Mouse (Mus musculus): ENCODE data around the gene Otol1. TPM values are rescaled to one million over a fixed set of nuclear protein-coding genes. Genes with fewer than 3 reads are reported as not detected.

The Otol1 gene
- not detected in 2 replicates for total RNA-seq (2017)

DNA sequence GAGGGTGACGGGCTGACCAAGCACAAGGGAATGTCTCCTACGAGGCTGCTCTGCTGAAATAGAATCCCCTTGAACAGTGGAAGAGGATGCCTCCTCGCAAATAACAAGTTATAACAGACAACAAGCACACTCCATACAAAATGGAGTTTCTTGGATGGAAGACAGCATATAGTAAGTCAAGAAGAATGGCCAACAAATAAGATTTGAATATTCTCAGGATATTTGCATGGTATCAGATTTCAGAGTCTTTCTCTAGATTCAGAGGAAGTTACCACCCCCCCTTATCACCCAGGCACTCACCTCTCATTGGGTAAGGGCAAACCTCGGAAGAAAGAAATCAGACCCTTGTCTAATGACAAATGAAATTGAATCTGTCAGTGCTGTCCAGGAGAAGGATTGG, at the start of gene Otol1:
Gene Otol1 (plus strand): TSS at position 301 of the 400 bp plus-strand sequence.
- ATAC-seq (replicated peaks in 1 of 2; ENCODE audit: insufficient read depth in 1 of 2, low FRiP score in 2 of 2, low TSS enrichment in 1 of 2, low read depth in 1 of 2, poor library complexity in 2 of 2, severe bottlenecking in 2 of 2) = no peak

DNA sequence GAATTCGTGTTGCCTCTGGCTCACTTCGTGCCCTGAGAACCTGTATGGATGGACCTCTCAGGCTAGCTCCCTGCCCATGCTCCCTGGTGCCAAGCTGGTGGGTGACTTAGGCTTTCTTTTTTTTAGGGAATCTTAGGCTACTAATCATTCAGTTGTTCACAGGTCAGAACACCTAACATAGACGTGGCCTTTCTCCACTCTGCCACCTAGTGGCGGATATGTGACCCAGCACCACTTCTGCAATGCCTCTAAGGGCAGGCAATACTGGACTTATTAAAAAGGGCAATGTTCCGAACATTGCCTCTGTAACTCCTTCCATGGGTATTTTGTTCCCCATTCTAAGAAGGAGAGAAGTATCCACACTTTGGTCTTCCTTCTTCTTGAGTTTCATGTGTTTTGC, 45.2 kb upstream of the Otol1 start:
- ATAC-seq (replicated peaks in 1 of 2; ENCODE audit: insufficient read depth in 1 of 2, low FRiP score in 2 of 2, low TSS enrichment in 1 of 2, low read depth in 1 of 2, poor library complexity in 2 of 2, severe bottlenecking in 2 of 2) = peak; percentile 81 to 84

DNA sequence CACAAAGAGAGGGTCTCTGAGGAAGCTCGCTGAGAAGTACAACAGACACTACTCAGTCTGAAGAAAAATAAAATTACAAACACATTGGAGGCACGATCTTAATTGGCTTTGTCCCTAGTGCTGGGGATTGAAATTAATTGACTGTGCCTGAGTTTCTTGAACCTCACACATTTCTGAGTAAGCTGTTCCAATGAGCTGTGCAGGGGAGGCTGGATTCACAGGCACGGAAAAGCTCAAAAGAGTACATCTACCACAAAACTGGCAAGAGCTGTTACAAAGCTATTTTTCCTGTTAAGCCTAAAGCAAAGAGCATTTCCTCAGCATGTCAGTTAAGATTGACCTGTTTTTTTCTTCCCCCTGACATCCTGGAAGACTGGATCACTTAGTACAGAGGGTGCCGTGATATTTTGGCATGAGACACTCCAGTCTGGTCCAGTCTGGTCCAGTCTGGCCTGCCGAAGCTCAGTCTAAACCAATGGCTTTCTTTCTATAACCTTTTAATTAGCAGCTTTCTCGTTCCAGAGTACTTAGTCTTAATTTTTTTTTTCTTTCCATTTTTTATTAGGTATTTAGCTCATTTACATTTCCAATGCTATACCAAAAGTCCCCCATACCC, 35.8 kb upstream of the Otol1 start:
- no peak for ATAC-seq (replicated peaks in 1 of 2; ENCODE audit: insufficient read depth in 1 of 2, low FRiP score in 2 of 2, low TSS enrichment in 1 of 2, low read depth in 1 of 2, poor library complexity in 2 of 2, severe bottlenecking in 2 of 2)

DNA sequence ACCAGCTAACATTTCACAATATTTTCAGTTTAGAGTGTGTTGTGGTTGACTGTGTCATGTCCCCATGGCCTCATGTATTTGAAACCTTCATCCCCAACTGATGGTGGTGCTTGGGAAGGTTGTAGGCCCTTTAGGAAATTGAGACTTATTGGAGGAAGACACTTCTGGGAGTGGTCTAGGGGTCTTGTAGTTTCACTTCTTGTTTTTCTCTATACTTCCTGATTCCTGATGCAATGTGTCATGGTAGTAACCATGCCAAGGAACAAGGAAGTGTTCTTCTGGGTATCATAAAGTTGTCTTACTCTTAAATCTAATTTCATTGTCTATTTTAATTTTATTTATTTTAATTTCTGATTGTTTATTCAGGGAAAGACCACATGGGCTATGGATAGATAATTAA, 29.3 kb upstream of the Otol1 start:
- no peak for ATAC-seq (replicated peaks in 1 of 2; ENCODE audit: insufficient read depth in 1 of 2, low FRiP score in 2 of 2, low TSS enrichment in 1 of 2, low read depth in 1 of 2, poor library complexity in 2 of 2, severe bottlenecking in 2 of 2)

DNA sequence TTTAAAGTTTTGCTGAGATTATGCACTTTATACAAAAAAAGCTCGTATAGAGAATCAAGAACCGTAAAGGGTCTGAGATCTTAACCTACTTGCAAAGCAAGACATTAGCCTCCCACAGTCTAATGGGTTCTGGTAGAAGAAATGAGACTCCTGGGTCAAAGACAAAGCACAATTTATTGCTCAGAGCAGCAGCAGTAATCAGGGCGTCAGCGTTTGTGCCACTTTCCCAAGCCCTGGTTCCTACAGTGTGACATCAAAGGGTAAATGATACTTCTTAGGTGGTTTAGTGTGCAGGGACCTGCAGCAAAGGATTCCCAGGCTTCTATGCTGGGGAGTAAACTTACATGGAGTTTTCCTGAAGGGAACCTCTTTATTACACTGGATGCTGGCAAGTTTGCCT, 13.6 kb upstream of the Otol1 start:
- ATAC-seq (replicated peaks in 1 of 2; ENCODE audit: insufficient read depth in 1 of 2, low FRiP score in 2 of 2, low TSS enrichment in 1 of 2, low read depth in 1 of 2, poor library complexity in 2 of 2, severe bottlenecking in 2 of 2) = no peak

DNA sequence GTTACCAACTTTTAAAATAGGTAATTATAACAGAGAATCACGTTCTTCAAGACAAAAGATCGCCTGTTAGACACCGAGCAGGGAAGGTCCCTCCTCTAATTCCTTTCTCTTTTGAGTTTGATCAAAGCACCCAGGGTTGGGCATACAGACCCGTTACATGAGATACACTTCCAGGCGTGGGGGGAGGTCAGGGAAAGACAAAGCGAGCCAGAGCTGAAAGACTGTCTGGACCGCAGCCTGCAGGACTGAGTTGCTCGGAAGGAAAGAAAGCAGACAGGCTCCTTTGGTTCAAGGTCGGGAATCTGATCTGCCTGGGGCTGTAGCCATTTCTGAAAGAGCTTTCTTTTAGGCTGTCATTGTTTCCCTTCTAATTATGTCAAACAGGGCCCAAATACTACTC, 5.9 kb upstream of the Otol1 start:
- ATAC-seq (replicated peaks in 1 of 2; ENCODE audit: insufficient read depth in 1 of 2, low FRiP score in 2 of 2, low TSS enrichment in 1 of 2, low read depth in 1 of 2, poor library complexity in 2 of 2, severe bottlenecking in 2 of 2) = no peak

DNA sequence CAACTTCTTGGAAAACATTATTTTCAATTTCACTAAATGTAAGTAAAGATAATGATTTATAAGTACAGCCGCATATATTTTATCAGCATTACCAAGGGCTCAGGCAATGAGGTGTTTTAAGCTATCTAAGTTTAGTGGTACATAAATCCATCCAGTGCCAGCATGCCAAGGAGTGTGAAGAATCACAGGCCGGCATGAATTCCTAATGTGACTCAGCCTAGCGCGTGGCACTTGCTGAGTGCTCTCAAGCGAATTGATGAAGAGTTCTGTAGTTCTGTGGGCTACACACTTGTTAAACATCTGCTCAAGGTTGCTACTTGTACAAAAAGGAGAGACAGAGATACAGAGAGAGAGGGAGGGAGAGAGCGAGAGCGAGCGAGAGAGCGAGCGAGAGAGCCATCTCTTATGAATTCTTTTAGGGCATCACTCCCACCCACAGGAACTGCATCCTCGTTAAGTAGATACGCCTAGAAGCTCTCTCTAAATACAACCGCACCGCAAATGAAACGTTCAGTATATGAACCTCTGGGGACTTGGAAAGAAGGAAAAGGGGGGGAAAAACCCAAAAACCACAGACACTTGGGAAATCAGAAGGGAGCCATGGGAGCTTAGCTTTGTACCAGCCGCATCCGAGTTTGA, 4.2 kb upstream of the Otol1 start:
- ATAC-seq (replicated peaks in 1 of 2; ENCODE audit: insufficient read depth in 1 of 2, low FRiP score in 2 of 2, low TSS enrichment in 1 of 2, low read depth in 1 of 2, poor library complexity in 2 of 2, severe bottlenecking in 2 of 2) = no peak

DNA sequence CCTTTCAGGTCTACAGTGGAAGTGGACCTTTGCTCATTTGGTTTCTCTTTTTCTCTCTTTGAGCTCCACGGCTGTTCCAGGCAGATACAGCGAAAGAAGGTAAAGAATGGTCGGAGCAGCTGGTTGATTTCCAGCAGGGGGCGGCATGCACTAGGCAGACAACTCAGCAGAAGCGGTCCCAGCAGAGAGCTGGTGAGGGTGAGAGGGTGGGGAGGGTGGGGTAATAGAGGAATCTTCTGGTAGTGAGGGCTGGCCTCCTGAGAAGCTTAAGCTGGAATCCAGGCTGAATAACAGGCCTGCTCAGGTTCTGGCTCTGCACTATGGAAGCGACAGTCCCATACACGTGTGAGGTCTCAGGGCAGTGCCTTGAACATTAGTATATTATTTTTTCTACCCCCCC, 3.5 kb upstream of the Otol1 start:
- ATAC-seq (replicated peaks in 1 of 2; ENCODE audit: insufficient read depth in 1 of 2, low FRiP score in 2 of 2, low TSS enrichment in 1 of 2, low read depth in 1 of 2, poor library complexity in 2 of 2, severe bottlenecking in 2 of 2) = peak; percentile 60 to 62; a peak in 3 of 4 replicates

DNA sequence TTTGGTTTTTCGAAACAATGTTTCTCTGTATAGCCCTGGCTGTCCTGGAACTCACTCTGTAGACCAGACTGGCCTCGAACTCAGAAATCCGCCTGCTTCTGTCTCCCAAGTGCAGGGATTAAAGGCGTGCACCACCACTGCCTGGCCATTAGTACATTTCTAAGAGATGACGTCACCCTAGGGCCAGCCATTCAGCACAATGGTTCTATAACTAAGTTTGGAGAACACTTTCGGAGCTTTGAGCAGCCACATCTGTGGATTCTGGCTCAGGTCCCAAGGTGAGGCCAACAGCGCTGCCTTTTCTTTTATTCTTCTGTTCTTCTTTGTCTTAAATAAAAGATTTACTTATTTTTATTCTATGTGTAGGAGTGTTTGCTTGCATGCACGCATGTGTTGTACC, 3.0 kb upstream of the Otol1 start:
- no peak for ATAC-seq (replicated peaks in 1 of 2; ENCODE audit: insufficient read depth in 1 of 2, low FRiP score in 2 of 2, low TSS enrichment in 1 of 2, low read depth in 1 of 2, poor library complexity in 2 of 2, severe bottlenecking in 2 of 2)

DNA sequence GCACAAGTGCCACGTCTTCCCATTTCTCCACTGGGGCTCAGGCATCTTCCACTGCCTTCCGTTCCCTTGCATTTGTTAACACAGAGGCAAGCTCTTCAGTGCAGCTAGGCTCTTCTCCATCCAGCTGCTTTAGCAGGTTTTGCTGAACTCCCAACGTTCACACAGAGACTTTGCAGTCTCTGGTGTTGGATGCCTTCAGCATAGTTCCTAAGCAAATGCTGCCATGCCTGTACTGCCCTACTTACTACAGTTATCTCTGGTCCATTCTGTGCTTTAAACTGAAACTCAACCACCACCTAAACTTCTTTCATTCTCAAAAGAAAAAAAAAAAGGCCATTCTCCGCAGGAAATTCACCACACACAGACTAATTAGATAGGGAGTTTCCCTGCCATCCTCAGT, 5.2 kb downstream of the Otol1 start:
- no peak for ATAC-seq (replicated peaks in 1 of 2; ENCODE audit: insufficient read depth in 1 of 2, low FRiP score in 2 of 2, low TSS enrichment in 1 of 2, low read depth in 1 of 2, poor library complexity in 2 of 2, severe bottlenecking in 2 of 2)

DNA sequence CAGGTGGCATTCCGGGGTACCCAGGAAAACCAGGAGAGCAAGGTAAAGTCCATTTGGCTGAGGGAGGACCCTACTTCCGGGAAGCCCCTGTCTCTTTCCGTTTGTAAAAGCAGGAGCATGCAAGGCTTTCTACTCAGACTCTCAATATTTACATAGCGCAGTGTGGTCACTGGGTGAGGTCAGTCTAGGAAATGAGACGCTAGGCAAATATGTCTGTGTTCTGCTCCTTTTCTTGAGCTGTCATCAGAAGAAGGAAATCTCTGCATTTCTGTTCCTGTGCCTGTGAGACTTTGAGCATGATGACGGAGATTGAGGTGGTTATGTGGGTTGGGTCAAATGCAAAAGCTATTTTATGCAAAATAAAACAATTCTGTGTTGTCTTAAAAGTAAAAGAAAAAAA, 19.2 kb downstream of the Otol1 start:
- ATAC-seq (replicated peaks in 1 of 2; ENCODE audit: insufficient read depth in 1 of 2, low FRiP score in 2 of 2, low TSS enrichment in 1 of 2, low read depth in 1 of 2, poor library complexity in 2 of 2, severe bottlenecking in 2 of 2) = no peak

DNA sequence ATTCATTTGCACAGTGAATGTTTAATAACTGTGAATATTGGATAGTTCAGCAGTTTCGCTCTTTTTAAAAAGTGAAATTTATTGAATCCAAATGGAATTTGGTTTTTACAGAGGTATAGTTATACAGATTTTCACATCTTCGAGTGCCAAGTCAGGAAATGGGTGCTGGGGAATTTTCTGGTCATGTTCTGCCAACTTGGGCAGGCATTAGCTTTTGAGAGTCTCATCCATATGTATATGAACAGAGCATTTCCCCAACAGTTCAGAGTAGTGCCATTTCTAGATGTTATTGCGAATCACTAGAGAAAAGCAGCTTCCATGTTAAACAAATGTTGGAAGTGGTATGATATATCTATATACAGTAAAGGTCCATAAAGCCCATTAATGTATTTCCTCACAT, 21.8 kb downstream of the Otol1 start:
- ATAC-seq (replicated peaks in 1 of 2; ENCODE audit: insufficient read depth in 1 of 2, low FRiP score in 2 of 2, low TSS enrichment in 1 of 2, low read depth in 1 of 2, poor library complexity in 2 of 2, severe bottlenecking in 2 of 2) = no peak

DNA sequence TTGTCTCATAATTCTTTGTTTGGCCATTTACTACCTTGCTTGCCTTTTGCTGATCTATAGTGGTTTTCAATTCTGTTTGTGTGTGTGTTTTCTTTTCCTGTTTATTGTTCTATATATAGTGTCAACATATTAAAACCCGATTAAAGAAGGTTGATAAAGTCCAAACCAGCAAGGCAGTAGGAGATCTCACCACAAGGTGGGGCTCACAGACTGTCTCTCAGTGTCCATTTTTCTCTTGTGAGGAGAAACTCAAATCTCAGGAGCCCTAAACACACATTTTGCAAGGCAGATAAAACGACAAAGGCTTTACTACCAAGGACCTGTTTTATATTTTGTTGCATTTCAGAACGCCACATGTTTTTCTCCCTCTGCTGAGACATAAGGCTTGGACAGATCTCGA, 28.2 kb downstream of the Otol1 start:
- no peak for ATAC-seq (replicated peaks in 1 of 2; ENCODE audit: insufficient read depth in 1 of 2, low FRiP score in 2 of 2, low TSS enrichment in 1 of 2, low read depth in 1 of 2, poor library complexity in 2 of 2, severe bottlenecking in 2 of 2)

Other genes with a start within 250 kb of the Otol1 start
- gene Sptssb, start 147.7 kb upstream of the Otol1 start, total RNA-seq (2017) = not detected in 2 replicates

Measured in hematopoietic stem cell, adult 5-6 weeks (primary cell).